Mouse (Mus musculus): ENCODE measurements around the gene Syt1.

GRCm38 (mm10) chr10:108668944-108669343 lies 341.8 kb downstream of the Syt1 start:
- TF ChIP-seq CTCF (IDR thresholded peaks at IDR 0.05; ENCODE audit: low read depth) (no peak), EP300 (IDR thresholded peaks at IDR 0.05; ENCODE audit: low read depth) (no peak)
